Mouse (Mus musculus) urinary bladder, postnatal 14 days (tissue): ENCODE data around the gene Spata7.
"Not testable (repeated sequence)": the region's sequence is repeated elsewhere in the genome, so short reads cannot be mapped to it uniquely, and the experiment has no call there.

Experiments used
- DNase-seq: peaks from one replicate; pipeline ENCODE4 v3.0.0; 2021; ENCODE audit warnings: low spot score

Gene Spata7

DNA sequence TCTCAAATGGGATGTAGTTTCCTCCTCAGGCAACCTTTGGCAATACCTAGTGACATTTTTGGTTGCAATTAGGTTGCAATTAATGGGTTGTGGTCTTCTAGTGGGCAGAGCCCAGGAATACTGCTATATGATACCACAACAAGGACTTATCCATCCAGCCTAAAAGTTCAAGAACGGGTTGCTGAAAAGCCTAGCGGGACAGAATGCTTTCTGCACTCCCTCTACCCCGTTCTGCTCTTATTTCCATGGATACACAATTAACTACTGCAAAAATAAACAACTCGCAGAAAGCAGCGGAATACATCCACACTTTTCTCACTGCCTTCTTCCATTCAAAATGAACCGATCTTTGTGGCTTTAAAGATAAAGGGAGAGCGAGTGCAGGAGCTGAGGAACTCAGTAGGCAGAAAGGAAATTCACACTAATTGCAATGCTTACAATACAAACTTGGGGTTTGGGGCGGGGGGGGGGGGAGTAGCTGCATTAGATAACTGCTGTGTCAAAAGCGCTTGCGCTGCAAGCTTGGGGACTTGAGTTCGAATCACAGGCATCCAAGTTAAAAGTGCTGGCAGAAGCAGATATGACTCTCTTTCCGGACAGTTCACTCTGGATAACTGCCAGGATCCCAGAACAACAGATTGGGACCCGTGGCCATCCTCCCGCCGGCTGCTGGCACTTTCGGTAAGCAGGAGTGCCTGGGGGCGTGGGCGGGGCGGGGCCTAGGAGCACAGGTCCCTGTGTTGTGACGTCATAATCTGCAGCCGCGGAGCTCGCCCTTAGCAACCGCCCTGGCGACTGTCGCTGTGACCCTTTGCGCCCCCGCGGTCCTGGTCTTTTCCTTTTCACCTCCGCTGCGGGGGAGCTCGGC is at the start of gene Spata7:
TSS of gene Spata7 (plus strand) at position 766 of the 868 bp plus-strand sequence.
- DNase-seq: peak; percentile 80

DNA sequence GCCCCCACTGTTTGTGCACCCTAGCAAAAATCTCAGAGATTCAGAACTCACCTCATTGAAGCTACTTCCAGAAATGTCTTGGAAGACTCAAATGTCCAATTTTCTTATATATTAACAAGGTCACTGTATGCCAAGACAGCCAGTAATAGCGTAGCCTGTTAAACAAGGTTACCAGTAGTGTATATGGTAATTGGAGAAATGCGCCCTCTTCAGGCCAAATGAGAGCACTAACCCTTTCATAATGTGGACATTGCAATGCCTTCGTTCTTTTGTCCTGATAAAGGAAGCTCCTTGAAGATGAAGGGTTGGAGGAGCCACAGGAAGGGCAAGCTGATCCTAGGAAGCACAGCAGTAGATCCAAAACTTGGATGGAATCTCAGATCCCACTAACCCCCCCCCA is 42.7 kb upstream of the Spata7 start:
- DNase-seq: no peak

DNA sequence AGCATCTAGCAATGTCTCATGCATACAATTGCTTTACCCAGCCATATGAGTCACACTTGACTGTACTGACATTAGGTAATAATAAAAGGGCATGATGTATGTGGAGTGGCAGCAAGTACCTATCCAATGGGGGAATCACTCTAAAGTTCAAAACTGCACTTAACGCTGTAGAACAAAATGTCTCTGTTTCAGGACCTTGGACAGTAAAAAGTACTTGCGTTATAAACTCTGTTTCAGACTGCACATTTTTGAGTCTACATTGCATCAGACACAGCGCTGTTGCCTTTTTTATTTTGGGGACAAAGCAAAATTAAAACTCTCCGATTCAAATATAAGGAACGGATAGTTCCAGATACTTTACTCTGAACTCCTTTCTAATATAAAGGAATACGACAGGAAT is 39.4 kb upstream of the Spata7 start:
- DNase-seq: no peak

DNA sequence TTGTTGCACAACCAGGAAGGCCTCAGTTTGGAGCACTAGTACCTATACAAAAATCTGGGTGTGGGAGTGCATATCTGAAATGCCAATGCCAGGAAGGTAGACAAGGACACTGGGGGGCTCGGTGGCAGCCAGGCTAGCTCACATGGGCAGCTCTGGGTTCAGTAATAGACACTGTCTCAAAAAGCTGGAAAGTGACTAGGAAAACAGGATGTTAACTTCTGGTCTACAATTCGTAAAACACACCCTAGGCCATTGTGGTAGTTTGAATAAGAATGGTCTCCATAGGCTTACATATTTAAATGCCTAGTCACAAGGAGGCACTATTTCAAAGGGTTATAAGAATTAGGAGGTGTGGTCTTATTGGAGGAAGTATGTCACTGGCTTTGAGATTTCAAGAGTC is 36.9 kb upstream of the Spata7 start:
- no peak for DNase-seq

DNA sequence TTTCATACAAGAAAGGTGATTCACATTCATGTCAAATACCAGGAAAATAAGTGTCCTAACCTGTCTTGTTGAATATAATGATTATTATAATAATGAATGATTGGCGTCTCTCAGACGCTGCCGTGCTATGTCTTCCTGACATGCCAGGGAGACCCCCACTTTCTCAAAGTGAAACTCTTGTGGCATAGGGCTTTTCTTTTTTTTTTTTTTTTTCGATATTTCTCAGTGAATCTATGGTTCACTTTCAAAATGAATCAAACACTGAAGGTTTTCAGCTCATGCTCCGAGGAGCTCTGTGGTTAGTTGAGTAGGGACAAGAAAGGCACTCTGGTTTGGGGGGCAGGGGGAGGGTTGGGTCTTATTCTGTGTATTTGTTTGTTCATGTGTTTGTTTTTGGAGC is 27.1 kb upstream of the Spata7 start:
- DNase-seq: no peak

DNA sequence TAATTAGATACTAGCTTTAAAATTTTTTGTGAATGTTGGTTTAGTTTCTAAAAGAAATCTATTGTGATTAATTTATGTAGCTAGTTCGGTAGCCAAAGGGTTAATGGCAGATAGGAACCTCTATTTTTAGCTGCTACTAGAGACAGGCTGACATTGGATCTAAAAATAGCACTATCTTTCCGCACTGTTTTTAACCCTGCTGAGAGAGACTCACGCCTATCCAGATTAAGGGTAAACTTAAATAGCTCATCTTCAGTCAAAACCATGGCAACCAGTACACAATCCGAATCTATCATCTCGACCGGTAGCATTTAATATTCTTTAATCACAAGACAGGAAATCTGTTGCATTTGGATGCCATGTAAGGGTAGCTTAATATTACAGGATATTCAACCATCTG is 25.8 kb upstream of the Spata7 start:
- DNase-seq: no peak

DNA sequence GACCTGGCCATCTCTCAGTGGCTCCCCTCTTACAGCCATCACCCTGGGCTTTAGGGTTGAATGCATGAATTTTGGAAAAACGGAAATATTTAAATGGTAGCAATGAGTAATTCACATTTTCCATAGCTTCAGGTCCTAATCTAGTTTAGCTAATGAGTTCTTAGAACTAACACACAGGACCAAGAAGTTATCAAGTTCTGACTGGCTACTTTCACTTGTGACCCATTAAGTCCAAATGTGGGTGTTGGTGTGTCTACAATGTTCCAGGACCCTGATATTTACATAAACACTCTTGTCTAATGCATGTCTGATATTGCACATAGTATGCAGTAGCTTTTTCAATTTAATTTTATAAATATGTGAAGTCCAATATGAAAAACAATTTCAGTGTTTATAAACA is 22.7 kb upstream of the Spata7 start:
- DNase-seq: no peak

DNA sequence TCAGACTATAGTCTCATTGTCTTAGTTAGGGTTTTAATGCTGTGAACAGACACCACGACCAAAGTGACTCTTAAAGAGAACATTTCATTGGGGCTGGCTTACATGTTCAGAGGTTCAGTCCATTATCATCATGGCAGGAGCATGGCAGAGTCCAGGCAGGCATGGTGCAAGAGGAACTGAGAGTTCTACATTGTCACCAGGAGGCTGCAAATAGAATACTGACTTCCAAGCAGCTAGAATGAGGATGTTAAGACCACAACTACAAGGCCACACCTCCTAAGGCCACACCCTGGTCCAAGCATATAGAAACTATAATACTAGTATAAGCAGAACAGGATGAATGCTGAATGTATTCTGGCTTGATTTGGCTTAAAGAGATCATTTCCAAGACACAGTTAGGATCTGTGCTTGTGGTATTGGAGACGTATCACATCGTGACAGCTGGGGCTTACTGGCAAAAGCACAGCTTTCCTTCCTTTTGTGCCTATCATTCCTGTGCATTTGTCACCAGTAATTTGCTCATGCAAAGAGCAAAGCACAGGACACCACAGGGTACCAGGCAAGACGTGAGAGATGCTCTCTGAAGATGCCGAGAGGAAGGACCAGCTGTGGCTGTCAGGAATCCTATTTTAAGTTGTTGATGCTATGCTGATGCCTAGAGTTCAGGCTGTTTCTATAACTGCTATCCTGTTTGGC is 21.2 kb upstream of the Spata7 start:
- DNase-seq: no peak

DNA sequence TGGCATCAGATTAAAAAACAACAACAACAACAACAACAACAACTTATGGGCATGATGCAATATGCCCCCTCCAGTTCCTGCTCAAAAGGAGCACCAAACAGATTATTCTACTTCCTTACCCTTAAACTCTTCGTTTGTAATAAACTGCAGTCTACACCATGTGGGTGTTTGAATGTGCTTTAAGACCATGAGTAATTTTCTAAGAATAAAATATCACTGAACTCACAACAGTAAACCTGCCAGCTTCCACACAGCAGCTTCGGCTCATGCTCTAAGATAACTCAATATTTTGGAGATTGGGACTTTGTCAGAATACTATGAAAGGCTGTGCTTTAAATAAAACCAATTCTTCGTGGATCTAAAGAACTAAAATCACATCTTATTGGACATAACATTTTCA is 17.6 kb upstream of the Spata7 start:
- DNase-seq: no peak

DNA sequence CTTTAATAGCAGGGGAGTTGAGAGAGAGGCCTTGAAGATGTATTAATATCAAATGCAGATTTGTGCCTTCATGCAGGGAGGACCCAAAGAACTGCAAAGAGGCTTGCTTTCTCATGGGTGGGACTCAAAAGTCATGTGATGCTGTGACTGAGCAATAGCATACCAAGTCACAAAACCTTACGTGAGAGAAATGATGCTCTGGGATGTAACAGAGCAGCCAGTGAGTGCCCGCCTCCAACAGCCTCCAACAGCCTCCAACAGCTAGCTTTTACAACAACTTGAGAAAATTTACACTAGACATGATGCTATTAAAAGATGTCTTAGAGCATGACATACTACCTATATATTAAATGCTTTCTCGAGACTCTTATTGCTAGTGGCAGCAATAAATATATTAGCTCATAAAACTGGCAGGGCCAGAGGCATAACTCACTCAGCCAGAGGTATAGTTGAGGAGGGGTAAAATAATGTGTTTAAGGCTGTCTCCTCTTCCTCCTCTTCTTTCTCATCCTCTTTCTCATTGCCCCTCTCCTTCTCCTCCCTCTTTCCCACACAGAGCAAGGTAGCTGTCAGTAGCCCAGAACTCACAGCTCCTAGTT is 12.9 kb upstream of the Spata7 start:
- DNase-seq: no peak

DNA sequence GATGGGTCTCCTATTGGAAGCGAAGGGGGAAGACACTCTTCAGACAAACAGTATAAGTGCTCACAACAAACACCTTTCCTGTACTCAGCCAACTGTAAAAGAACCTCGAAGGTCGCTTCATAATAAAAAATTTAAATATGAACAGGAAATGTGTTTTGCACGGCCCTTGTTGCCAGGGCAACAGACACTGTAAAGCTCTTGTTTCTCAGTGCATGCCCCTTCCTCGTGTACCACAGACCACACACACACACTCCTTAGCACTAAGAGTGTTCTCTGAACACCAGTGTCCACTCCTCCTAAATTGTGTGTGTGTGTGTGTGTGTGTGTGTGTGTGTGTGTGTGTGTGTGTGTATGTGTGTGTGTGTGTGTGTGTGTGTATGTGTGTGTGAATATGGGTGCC is 12.2 kb upstream of the Spata7 start:
- DNase-seq: no peak

DNA sequence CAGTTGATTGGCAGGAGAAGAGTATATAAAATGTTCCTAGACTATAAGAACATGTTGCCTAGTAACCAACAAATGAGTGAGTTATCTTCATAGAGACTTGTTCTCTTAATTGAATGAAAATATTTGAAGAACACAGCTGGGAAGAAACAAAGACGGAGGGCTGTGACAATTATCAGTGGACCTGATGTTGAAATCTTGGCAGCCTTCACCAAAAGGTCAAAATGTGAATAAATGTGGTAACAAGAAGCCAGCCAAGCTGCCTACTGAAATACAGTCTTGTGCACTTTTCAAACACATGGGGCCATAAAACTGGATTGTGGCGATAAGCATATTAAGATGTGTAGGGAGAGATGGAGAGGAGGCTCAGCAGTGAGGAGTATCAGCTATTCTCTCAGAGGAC is 8.5 kb upstream of the Spata7 start:
- no peak for DNase-seq

DNA sequence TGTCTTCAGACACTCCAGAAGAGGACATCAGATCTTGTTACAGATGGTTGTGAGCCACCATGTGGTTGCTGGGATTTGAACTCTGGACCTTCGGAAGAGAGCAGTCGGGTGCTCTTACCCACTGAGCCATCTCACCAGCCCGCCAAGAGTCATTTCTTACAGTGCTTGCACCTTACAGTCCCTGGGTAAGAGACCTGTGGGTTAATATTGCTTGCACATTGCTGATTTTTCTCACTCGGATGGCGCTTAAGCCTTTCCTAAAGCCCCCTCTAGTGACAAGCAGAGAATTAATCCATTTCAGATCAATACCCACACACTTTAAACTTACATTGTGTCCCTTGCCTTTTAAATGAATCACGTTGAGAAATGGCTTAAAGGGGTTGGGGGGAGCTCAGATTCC is 7.0 kb upstream of the Spata7 start:
- DNase-seq: not testable (repeated sequence)

DNA sequence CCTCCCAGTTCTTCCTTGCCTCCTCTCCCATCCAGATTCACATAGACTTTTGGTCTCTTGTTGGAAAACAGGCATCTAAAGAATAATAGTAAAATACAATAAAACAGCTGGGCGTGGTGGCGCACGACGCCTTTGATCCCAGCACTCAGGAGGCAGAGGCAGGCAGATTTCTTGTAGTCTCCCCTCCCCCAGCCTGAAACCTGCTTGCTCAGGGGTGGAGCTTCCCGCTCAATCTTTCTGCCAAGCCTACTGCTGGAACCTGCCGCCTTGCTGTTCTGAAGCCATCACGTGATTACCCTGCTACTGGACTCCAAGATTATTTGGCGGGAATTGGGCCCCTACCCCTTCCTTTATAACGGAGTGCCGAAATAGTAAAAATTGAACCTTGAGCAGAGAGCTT is 4.7 kb upstream of the Spata7 start:
- not testable (repeated sequence) for DNase-seq

DNA sequence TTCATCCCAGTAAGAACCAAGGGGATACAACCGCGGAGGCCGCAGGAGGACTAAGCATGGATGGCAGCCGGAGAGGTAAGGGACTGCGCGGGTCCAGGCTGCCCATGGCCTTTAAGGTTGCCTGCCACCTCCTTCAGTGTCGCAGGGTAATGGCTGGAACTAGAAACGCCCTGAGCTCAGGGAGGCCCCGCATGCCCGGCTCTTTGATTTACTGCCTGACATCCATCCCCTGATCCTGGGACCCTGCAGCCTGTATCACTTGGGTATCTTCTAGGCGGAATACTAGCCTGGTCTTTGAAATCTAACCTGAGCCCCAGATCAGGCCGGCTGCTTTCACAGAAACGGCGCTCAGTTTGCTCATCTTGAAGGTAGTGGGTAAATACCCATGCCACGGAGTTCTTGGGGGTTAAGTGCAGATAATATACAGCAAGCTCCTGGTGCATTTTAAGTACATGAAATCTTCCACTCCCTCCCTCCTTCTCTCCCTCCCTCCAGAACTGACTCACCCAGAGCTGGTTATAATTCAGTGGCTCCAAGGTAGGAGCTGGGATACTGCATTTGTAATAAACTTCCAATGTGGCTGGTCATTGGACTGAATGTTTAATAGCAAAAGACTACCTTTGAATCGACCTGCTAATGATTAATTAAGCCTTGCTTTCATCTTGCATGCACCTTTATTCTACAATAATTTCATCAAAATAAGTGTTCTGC is 458 bp downstream of the Spata7 start:
- DNase-seq: no peak

DNA sequence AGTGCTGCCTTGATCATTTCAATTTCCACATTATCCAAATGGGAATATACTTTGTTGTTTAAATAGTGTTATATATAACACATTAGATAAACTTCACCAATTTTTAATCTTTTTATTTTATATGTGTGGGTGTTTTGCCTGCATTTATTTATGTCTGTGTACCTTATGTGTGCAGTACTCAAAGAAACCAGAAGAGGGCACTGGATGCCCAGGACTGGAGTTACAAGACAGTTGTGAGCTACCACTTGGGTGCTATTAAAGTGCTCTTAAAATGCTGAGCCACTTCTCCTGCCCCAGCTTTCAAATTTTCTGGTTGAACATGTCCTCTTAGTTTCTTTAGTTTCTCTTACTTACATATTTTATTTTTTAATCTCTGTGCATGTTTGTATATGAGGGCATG is 16.9 kb downstream of the Spata7 start:
- DNase-seq: no peak

DNA sequence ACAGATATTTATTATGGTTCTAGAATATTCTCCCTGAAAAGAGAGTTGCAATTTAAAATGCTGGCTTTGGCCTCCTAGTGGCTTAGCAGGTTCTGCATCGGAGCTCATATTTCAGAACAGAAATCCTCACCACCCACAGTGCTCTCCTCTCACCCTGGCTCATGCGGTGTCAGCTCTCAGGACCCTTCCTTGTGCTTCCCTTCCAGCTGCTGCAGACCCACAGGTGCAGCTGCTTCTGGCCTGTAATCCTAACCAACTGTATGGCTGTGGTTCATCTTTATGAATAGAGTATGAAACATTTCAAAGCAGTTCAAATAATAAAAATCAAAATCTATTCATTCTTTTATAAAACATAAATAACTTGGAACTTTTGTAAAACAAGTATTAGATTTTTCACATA is 28.9 kb downstream of the Spata7 start:
- no peak for DNase-seq

DNA sequence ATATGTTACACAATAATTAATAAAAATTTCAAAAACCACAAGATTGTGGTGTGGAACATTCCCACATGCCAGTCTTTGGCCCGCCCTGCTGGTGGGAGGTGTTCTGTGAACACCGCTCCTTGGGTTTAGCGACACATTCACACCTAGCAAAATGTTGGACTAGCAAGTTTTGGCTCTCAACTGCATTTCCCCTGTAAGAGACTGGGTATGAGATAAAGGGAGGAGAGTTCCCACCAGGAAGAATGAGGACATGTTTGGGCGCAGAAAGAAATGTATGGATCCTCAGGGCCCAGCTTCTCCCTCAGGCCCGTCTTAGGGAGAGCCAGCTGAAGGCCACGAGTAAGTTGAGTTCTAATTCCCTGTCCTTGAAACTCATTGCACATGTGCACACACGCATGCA is 34.7 kb downstream of the Spata7 start:
- DNase-seq: no peak

DNA sequence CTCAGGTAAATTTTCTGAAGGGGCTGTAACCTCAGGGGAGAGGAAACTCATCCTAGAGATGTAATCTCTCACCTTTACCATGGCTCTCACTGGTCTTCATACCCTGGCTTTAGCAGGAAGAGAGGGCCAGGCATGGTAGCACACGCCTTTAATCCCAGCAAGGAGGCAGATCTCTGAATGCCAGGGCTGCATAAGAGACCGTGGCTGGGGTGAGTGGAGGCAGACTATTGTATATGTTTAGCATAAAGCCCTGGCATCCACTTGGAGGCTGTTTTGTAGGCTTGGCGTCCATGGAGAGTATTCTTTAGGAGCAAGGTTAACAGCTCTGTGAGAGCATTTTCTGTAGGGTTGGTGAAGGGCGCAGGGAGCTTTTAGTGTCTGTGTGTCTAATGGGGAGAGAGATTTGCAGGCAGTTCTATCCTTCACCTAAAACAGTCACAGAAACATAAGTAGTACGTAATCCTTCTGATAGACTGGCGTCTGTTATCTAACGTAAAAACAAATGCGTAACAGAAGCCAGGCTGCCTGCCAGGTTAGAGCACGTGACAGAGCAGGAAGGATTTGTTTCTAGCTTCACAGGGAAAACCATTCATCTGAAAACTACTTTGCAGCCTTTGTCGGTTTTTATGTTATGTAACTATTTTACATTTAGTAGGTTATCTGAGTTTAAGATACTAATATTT is 40.3 kb downstream of the Spata7 start:
- peak; percentile 67 for DNase-seq

DNA sequence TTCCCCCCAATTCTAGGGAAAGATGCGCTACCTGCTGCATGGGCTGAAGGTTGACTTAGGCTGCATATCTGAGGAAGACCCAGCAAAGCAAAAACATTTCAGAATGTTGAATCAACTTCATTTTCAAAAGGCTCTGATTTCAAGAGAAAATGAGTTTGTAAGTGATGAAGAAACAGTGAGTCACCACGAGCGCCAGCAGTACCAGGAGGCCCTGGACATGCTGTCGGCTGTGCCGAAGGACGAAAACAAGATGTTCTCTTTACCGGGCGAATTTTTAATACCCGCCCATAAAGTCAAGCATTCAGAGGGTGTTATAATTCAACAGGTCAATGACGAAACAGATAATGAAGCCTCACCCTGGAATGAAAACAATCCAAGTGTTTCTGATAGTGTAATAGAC is 41.1 kb downstream of the Spata7 start:
- DNase-seq: no peak

DNA sequence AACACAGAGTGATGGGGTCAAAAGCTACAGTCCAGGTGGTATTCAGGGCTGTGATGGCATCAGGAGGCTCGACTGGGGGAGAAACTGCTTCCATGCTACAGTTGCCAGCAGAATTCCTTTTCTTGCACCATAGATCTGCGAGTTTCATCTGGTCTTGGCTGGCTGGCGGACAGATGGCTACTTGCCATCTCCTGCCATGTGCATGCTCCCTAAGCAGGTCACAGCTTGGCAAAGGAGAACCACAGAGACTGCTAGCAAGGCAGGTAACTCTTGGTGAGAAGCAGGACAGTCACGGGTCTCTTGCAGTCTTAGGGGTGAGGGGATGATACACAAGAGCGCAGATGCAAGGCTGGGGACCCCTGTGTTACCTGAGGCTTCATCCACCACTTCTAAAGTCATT is 41.9 kb downstream of the Spata7 start:
- peak; percentile 23 for DNase-seq

DNA sequence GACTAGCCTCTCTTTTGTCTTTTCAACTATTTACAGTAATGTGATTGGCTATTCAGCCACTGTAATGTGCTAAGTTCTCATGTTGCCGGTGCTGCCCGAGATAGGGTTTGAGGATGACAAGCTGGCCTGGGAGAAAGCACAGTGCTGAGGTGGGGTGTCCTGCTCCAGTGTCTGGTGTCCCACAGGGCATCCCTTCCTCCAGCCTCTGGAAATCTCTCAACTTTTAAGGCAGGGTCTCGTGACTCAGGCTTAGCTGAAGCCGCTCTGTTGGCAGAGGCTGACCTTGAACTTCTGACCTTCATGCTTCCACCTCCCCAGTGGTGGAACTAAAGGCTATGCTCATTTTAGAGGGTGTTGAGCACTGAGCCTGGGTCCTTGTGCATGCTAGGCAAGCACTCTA is 42.5 kb downstream of the Spata7 start:
- DNase-seq: no peak
